21 mouse cellular contexts compared by ENCODE assay signal in genomic region chr6:136935233-136935632, GRCm38 (mm10). TPM values are rescaled to one million over a fixed set of nuclear protein-coding genes. Genes with fewer than 3 reads are reported as not detected.
DNase-seq lines count a peak whose midpoint lies in the region; ATAC-seq and TF ChIP-seq lines count a peak whose summit lies in the region.
"Had no signal": no experiment of that assay in that cellular context is flagged by ENCODE, and none has a peak within 500 bp of the region (broad histone marks: within the 10 kb centered on the region; RNA-seq: fewer than 3 reads in every experiment).

No protein-coding gene starts in this region.

- ATAC-seq in hindbrain, embryonic 16.5 days: peak; percentile 53; the same call in 1 of the 2 replicates
- ATAC-seq in hindbrain, embryonic 11.5 days (ENCODE audit: low FRiP score): no peak
- peak; percentile 25 for ATAC-seq in activated CD4-positive, CD25-positive, alpha-beta regulatory T cell, adult 4 months
- ATAC-seq: intestine, embryonic 15.5 days had no signal

- no peaks in the 10 kb centered on the region for H3K4me1 ChIP-seq in hindbrain, embryonic 16.5 days (ENCODE audit: control insufficient read depth, insufficient read depth, low read depth, low read length)
- H3K4me1 ChIP-seq in hindbrain, embryonic 11.5 days (replicated peaks; ENCODE audit: control insufficient read depth, insufficient read depth, low read length): no peaks in the 10 kb centered on the region
- H3K4me1 ChIP-seq in spleen, adult 2 months (ENCODE audit: control insufficient read depth, insufficient read depth, insufficient read length): peaks cover 22% of the 10 kb centered on the region; the same call in 1 of the 2 replicates

- H3K27me3 ChIP-seq in hindbrain, embryonic 16.5 days (replicated peaks; ENCODE audit: control insufficient read depth, insufficient read depth, low read length): no peaks in the 10 kb centered on the region
- no peaks in the 10 kb centered on the region for H3K27me3 ChIP-seq in hindbrain, embryonic 11.5 days (ENCODE audit: control insufficient read depth, insufficient read depth, low read length)
- no peaks in the 10 kb centered on the region for H3K27me3 ChIP-seq in spleen, adult 2 months (ENCODE audit: control insufficient read depth, insufficient read depth, low read length)
- H3K27me3 ChIP-seq: heart, embryonic 13.5 days; intestine, embryonic 15.5 days; liver, embryonic 13.5 days had no signal

- H3K9me3 ChIP-seq in hindbrain, embryonic 16.5 days (ENCODE audit: control insufficient read depth, low read length): no peaks in the 10 kb centered on the region
- no peaks in the 10 kb centered on the region for H3K9me3 ChIP-seq in hindbrain, embryonic 11.5 days (ENCODE audit: control insufficient read depth, low read length)
- H3K9me3 ChIP-seq: heart, embryonic 13.5 days; intestine, embryonic 15.5 days; liver, embryonic 13.5 days had no signal

- TF ChIP-seq CTCF in spleen, adult 2 months (IDR thresholded peaks at IDR 0.05; ENCODE audit: extremely low read depth, insufficient read depth, insufficient read length, insufficient replicate concordance): no peak

- TF ChIP-seq POLR2A in spleen, adult 2 months (IDR thresholded peaks at IDR 0.05; ENCODE audit: low read depth, low read length): no peak

- no peak for DNase-seq in hindbrain, embryonic 11.5 days (ENCODE audit: low spot score)
- DNase-seq in spleen, adult 2 months (ENCODE audit: low read depth in 1 of 2, low spot score in 2 of 2): no peak
- no peak for DNase-seq in spleen, adult 12 weeks (ENCODE audit: low spot score)
- DNase-seq in naive thymus-derived CD4-positive, alpha-beta T cell, adult 2 months (ENCODE audit: low read depth): peak; percentile 70
- no peak for DNase-seq in layer of hippocampus, adult 18-20 months (ENCODE audit: low spot score in 2 of 2)
- no peak for DNase-seq in lung, postnatal 36 days
- DNase-seq: adrenal gland, postnatal 14 days; cerebellum, adult 8-10 months; gastrocnemius, postnatal 36 days; heart, postnatal 36 days; left cerebral cortex, postnatal 4 days; liver, embryonic 13.5 days; right cerebral cortex, adult 18-20 months had no signal

- no peaks in the 10 kb centered on the region for H3K36me3 ChIP-seq in hindbrain, embryonic 16.5 days (ENCODE audit: control insufficient read depth, insufficient read depth, low read length)
- no peaks in the 10 kb centered on the region for H3K36me3 ChIP-seq in hindbrain, embryonic 11.5 days (ENCODE audit: control insufficient read depth, insufficient read depth, low read length)
- peaks cover 39% of the 10 kb centered on the region for H3K36me3 ChIP-seq in spleen, adult 2 months (ENCODE audit: control insufficient read depth, insufficient read depth, low read length)
- H3K36me3 ChIP-seq: intestine, embryonic 15.5 days had no signal

- WGBS in hindbrain, embryonic 16.5 days: 57% methylated on average over 3 of the region's 3 CpGs
- WGBS in hindbrain, embryonic 11.5 days: 84% methylated on average over 3 of the region's 3 CpGs
- 39% methylated on average over 3 of the region's 3 CpGs for WGBS in spleen, adult 2 months

- H3K4me2 ChIP-seq in hindbrain, embryonic 16.5 days (ENCODE audit: low read length): no peak overlapping the region
- no peak overlapping the region for H3K4me2 ChIP-seq in hindbrain, embryonic 11.5 days (replicated peaks; ENCODE audit: low read depth, low read length)
- H3K4me2 ChIP-seq: heart, embryonic 13.5 days; intestine, embryonic 15.5 days; liver, embryonic 13.5 days had no signal

- H3K9ac ChIP-seq in hindbrain, embryonic 16.5 days (ENCODE audit: low read depth, low read length): no peak overlapping the region
- no peak overlapping the region for H3K9ac ChIP-seq in hindbrain, embryonic 11.5 days (ENCODE audit: low read depth, low read length)
- H3K9ac ChIP-seq: heart, embryonic 13.5 days; intestine, embryonic 15.5 days; liver, embryonic 13.5 days had no signal

- H3K27ac ChIP-seq in hindbrain, embryonic 16.5 days (ENCODE audit: low read depth, low read length): no peak overlapping the region
- no peak overlapping the region for H3K27ac ChIP-seq in hindbrain, embryonic 11.5 days (ENCODE audit: low read depth, low read length)
- 0 out of 2 replicates have a peak overlapping the region, but pooled peaks have one; percentile 10 for H3K27ac ChIP-seq in spleen, adult 2 months (ENCODE audit: insufficient read depth, low read length)
- H3K27ac ChIP-seq: heart, embryonic 13.5 days; intestine, embryonic 15.5 days; liver, embryonic 13.5 days had no signal

- no peak overlapping the region for H3K4me3 ChIP-seq in hindbrain, embryonic 16.5 days (ENCODE audit: low read length)
- H3K4me3 ChIP-seq in hindbrain, embryonic 11.5 days (ENCODE audit: low read depth, low read length): no peak overlapping the region
- H3K4me3 ChIP-seq in spleen, adult 2 months (ENCODE audit: extremely low read depth, insufficient read depth, insufficient read length): no peak overlapping the region
- H3K4me3 ChIP-seq: heart, embryonic 13.5 days; intestine, embryonic 15.5 days; liver, embryonic 13.5 days; myocyte had no signal

RNA-seq across cellular contexts. Expression of gene Arhgdib, which starts 6.5 kb away (rescaled TPM):
- polyA plus RNA-seq in hindbrain, embryonic 16.5 days (2015; fragmentation: Nextera tagmentation; extraction: Ambion mirVana): 14.9 and 22.0 TPM in 2 replicates
- 34.2 and 37.3 TPM in 2 replicates for polyA plus RNA-seq in hindbrain, embryonic 11.5 days (2014; fragmentation: Nextera tagmentation; extraction: Ambion mirVana)
- 361 and 386 TPM in 2 replicates for polyA plus RNA-seq in spleen, adult 2 months (2012; rRNA removed)
- 1,000 to 10,000 TPM; 2,826 to 2,843 TPM for polyA plus RNA-seq in activated CD4-positive, CD25-positive, alpha-beta regulatory T cell, adult 4 months (2017; shearing (Covaris generic))
- 10 to 100 TPM; 10.4 to 11.7 TPM for total RNA-seq in layer of hippocampus, adult 18-20 months (2021)

RNA-seq across cellular contexts. Expression of gene Pde6h, which starts 11.6 kb away (rescaled TPM):
- 0.05 and 0.09 TPM in 2 replicates for polyA plus RNA-seq in hindbrain, embryonic 16.5 days (2015; fragmentation: Nextera tagmentation; extraction: Ambion mirVana)
- not detected in 2 replicates for polyA plus RNA-seq in hindbrain, embryonic 11.5 days (2014; fragmentation: Nextera tagmentation; extraction: Ambion mirVana)
- polyA plus RNA-seq in spleen, adult 2 months (2012; rRNA removed): 0.01 TPM in 1 of 2 replicates, not detected in the other
- polyA plus RNA-seq in activated CD4-positive, CD25-positive, alpha-beta regulatory T cell, adult 4 months (2017; shearing (Covaris generic)): under 1 TPM in 1 of 2 experiments, not detected in 1; 0.05 TPM
- 1 to 10 TPM in 1 of 2 experiments, under 1 TPM in 1; 0.43 to 3.1 TPM for total RNA-seq in layer of hippocampus, adult 18-20 months (2021)
- total RNA-seq: gastrocnemius, postnatal 36 days; heart, postnatal 36 days had no signal
- polyA plus RNA-seq: embryonic facial prominence, embryonic 14.5 days; heart, embryonic 13.5 days; intestine, embryonic 15.5 days; liver, embryonic 13.5 days; stomach, embryonic 16.5 days had no signal

RNA-seq across cellular contexts. Expression of gene Erp27, which starts 13.3 kb away (rescaled TPM):
- 0.15 TPM in 1 of 2 replicates, not detected in the other for polyA plus RNA-seq in hindbrain, embryonic 16.5 days (2015; fragmentation: Nextera tagmentation; extraction: Ambion mirVana)
- 0.34 TPM in 1 of 2 replicates, not detected in the other for polyA plus RNA-seq in hindbrain, embryonic 11.5 days (2014; fragmentation: Nextera tagmentation; extraction: Ambion mirVana)
- polyA plus RNA-seq in spleen, adult 2 months (2012; rRNA removed): 10.5 and 16.2 TPM in 2 replicates
- under 1 TPM; 0.50 to 0.54 TPM for polyA plus RNA-seq in activated CD4-positive, CD25-positive, alpha-beta regulatory T cell, adult 4 months (2017; shearing (Covaris generic))
- total RNA-seq in layer of hippocampus, adult 18-20 months (2021): under 1 TPM; 0.58 to 0.87 TPM
- total RNA-seq: adrenal gland, postnatal 14 days; gastrocnemius, postnatal 36 days; heart, postnatal 36 days had no signal

RNA-seq across cellular contexts. Expression of gene Mgp, which starts 59.6 kb away (rescaled TPM):
- polyA plus RNA-seq in hindbrain, embryonic 16.5 days (2015; fragmentation: Nextera tagmentation; extraction: Ambion mirVana): 28.6 and 31.5 TPM in 2 replicates
- 4.7 and 8.3 TPM in 2 replicates for polyA plus RNA-seq in hindbrain, embryonic 11.5 days (2014; fragmentation: Nextera tagmentation; extraction: Ambion mirVana)
- 39.8 and 47.7 TPM in 2 replicates for polyA plus RNA-seq in spleen, adult 2 months (2012; rRNA removed)
- not detected for polyA plus RNA-seq in activated CD4-positive, CD25-positive, alpha-beta regulatory T cell, adult 4 months (2017; shearing (Covaris generic))
- total RNA-seq in layer of hippocampus, adult 18-20 months (2021): 10 to 100 TPM; 24.7 to 29.4 TPM
- total RNA-seq: megakaryocyte progenitor cell, adult 5-6 weeks had no signal
